Mouse (Mus musculus) forebrain, postnatal 0 days (tissue): ENCODE measurements at regions not wholly inside any gene's neighbourhood (a gene's known extent, or its start where the extent isn't known, plus 50 kb on each side); places are given as distances from the start of the nearest gene placed in this dataset.

Experiments
- ATAC-seq: fragments of 200-750 bp; cut with Nextera tagmentation; 2 replicates; pipeline ENCODE4 v1.8.0; 2017; ENCODE audit warnings: mild to moderate bottlenecking, moderate library complexity
- DNase-seq: peaks from one replicate; pipeline ENCODE4 v3.0.0-alpha.2; 2015
- H3K27ac ChIP-seq: fragments of 300-500 bp; sonication (generic); 2 replicates; pipeline ENCODE4 v1.5.1; 2014; ENCODE audit warnings: low read depth, mild to moderate bottlenecking, antibody characterized with exemption, low read length, moderate library complexity, mixed read lengths
- H3K27me3 ChIP-seq: fragments of 300-500 bp; sonication (generic); 2 replicates; pipeline ENCODE4 v1.6.1; 2014; ENCODE audit warnings: mild to moderate bottlenecking, low read length, mixed read lengths; ENCODE audit not compliant: insufficient read depth
- H3K36me3 ChIP-seq: fragments of 300-500 bp; sonication (generic); 2 replicates; pipeline ENCODE4 v1.6.1; 2014; ENCODE audit warnings: mild to moderate bottlenecking, moderate library complexity; ENCODE audit not compliant: insufficient read depth
- H3K4me1 ChIP-seq: fragments of 300-500 bp; sonication (generic); 2 replicates; pipeline ENCODE4 v1.6.1; 2014; ENCODE audit warnings: antibody characterized with exemption; ENCODE audit not compliant: insufficient read depth
- H3K4me2 ChIP-seq: fragments of 300-500 bp; sonication (generic); 2 replicates; pipeline ENCODE4 v1.6.1; 2014; ENCODE audit warnings: low read depth, mild to moderate bottlenecking, moderate library complexity
- H3K4me3 ChIP-seq: fragments of 300-500 bp; sonication (generic); 2 replicates; pipeline ENCODE4 v1.5.1; 2014; ENCODE audit warnings: low read depth, low read length, mixed read lengths
- H3K9ac ChIP-seq: fragments of 300-500 bp; sonication (generic); 2 replicates; pipeline ENCODE4 v1.6.1; 2014; ENCODE audit warnings: mild to moderate bottlenecking
- H3K9me3 ChIP-seq: fragments of 300-500 bp; sonication (generic); 2 replicates; pipeline ENCODE4 v1.6.1; 2016; ENCODE audit warnings: low read length
- CTCF ChIP-seq: sonication (generic); IDR thresholded peaks from 2 replicates; pipeline ENCODE4 v1.5.1; 2016; ENCODE audit warnings: antibody characterized with exemption, control low read depth, low read depth
- WGBS: fragments of 180-500 bp; shearing (Covaris S2); extraction: QIAGEN DNeasy Blood & Tissue Kit; methylation state at CpG from one replicate; pipeline ENCODE4 v1.1.7; 2014; 5-methylcytosine and 5-hydroxymethylcytosine counted together

DNA sequence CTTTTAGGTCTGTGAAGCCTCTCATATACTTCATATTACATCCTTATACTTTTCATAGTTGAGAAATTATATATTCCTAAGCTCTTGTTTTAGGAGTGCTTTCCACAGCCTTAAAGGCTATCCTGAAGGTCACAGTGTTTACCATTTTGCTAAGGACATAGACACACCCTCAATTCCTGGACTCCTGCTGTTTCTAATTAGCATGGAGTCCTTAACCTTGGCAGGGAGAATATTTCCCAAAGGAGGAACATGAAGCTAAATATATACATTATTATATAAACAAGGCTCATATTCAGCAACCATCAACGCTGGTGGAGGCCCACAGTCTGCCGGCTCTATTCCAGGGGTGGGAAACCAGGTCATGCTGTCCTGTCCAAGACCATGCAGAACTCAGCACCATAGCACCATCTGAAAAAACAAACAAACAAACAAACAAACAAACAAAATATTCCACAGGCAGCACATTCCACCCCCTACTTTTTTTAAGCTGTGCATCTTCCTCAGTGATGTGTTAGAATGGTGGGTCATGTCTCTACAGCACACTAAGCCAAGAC lies 180.9 kb upstream of the Cxadr start:
- ATAC-seq, result no peak
- 88% methylated on average over 2 of the region's 2 CpGs for WGBS
- TF ChIP-seq CTCF, result no peak

GRCm38 (mm10) chr16:78104246-78104645 lies 197.0 kb upstream of the Cxadr start:
- Histone ChIP-seq H3K36me3 (no peaks in the 10 kb centered on the region), H3K27ac (no peak overlapping the region), H3K4me2 (no peak overlapping the region), H3K27me3 (no peaks in the 10 kb centered on the region), H3K4me3 (no peak overlapping the region), H3K9me3 (no peaks in the 10 kb centered on the region), H3K9ac (no peak overlapping the region), H3K4me1 (no peaks in the 10 kb centered on the region)
- TF ChIP-seq CTCF, result no peak
- DNase-seq (no peak), ATAC-seq (no peak)

More for the DNA sequence above, 180.9 kb upstream of the Cxadr start:
- Histone ChIP-seq H3K4me2 (no peak overlapping the region), H3K4me3 (no peak overlapping the region), H3K27me3 (no peaks in the 10 kb centered on the region), H3K9ac (no peak overlapping the region), H3K27ac (no peak overlapping the region), H3K36me3 (no peaks in the 10 kb centered on the region), H3K9me3 (no peaks in the 10 kb centered on the region), H3K4me1 (no peaks in the 10 kb centered on the region)
- no peak for DNase-seq

DNA sequence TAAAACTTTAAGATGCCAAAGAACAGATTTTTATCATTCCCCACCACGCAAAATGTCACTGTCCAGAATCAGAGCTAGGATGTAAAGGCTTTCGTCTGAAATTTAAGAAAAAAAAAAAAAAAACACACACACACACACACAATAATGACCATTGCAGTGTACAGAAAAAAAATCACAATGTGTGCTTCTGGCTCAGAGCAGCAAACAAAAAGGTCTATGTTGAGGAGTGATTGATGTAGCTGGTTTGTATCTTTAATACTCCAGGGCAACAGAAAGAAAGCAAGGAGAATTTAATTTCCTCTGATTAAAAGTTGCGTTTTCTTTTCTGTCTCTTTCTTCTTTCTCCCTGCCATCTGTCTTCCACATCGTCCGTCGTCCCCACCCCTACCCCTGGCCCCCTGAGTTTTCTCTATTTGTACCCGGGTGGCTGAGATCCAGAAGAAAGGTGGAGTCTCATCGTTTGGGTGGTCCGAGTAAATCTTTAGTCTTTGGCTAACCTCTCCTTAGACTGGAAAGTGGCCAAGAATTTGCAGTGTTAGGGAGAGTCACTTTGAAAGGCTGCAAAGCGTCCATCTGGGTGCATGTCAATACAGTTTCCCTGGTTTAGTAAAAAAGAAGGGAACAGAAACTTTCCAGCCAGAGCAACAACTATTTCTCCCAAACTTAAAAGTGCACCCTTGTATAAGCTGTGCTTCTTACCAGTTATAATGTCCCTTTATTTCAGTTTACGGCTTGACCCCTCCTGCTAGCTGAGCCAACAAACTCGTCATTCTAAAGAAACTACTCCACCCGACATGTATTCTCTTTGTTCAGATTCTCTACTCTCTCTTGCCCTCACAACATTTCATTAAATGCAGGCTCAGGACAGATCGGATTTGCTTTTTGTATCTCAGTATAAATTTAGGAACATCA lies 199.6 kb upstream of the Cxadr start:
- Histone ChIP-seq H3K36me3 (no peaks in the 10 kb centered on the region), H3K9me3 (no peaks in the 10 kb centered on the region), H3K27me3 (no peaks in the 10 kb centered on the region), H3K4me1 (peaks cover 7% of the 10 kb centered on the region; the same call in 1 of the 2 replicates), H3K27ac (peak overlapping the region; percentile 37; the same call in 1 of the 2 replicates), H3K4me2 (peak overlapping the region; percentile 23), H3K4me3 (no peak overlapping the region), H3K9ac (no peak overlapping the region)
- peak; percentile 47; the same call in 1 of the 2 replicates for ATAC-seq
- DNase-seq, result peak; percentile 50
- no peak for TF ChIP-seq CTCF
- 11% methylated on average over 14 of the region's 14 CpGs for WGBS

GRCm38 (mm10) chr16:78099842-78100241 lies 201.4 kb upstream of the Cxadr start:
- no peaks in the 10 kb centered on the region for H3K36me3 ChIP-seq
- H3K4me2 ChIP-seq, result no peak overlapping the region
- peaks cover 7% of the 10 kb centered on the region; the same call in 1 of the 2 replicates for H3K4me1 ChIP-seq
- no peak for TF ChIP-seq CTCF
- no peak overlapping the region for H3K27ac ChIP-seq
- WGBS, result 83% methylated on average over 2 of the region's 2 CpGs
- DNase-seq (no peak), ATAC-seq (no peak)
- H3K27me3 ChIP-seq, result no peaks in the 10 kb centered on the region
- H3K9me3 ChIP-seq, result no peaks in the 10 kb centered on the region
- no peak overlapping the region for H3K9ac ChIP-seq
- H3K4me3 ChIP-seq, result no peak overlapping the region

GRCm38 (mm10) chr16:78099114-78099513 lies 202.2 kb upstream of the Cxadr start:
- Histone ChIP-seq H3K27me3 (no peaks in the 10 kb centered on the region), H3K9me3 (no peaks in the 10 kb centered on the region), H3K27ac (no peak overlapping the region; the same call in 1 of the 2 replicates), H3K9ac (no peak overlapping the region), H3K36me3 (no peaks in the 10 kb centered on the region), H3K4me3 (no peak overlapping the region), H3K4me1 (peaks cover 7% of the 10 kb centered on the region; the same call in 1 of the 2 replicates), H3K4me2 (0 out of 2 replicates have a peak overlapping the region, but pooled peaks have one; percentile 10)
- WGBS, result 38% methylated on average over 6 of the region's 6 CpGs
- TF ChIP-seq CTCF, result no peak
- ATAC-seq (peak; percentile 42; the same call in 1 of the 2 replicates), DNase-seq (peak; percentile 35)

DNA sequence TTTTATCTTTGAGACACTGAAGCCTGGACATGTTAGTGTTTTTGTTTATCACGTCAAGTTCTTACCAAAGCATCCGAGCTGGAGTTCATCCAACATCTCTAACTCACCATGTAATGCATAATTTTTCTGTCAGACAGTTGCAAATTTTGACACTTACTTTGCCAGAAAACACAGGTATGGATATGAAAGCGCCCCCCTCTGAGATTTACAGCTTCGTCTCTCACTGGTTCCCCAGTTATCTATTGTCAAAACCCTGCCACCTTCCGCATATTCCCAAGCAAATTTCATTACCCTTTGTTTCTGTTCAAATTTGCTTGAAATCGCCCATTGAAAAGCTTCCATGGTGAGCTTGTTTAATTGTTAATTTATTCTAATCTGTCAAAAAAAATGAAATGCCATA lies 202.7 kb upstream of the Cxadr start:
- ATAC-seq, result peak; percentile 25; the same call in 1 of the 2 replicates
- DNase-seq, result peak; percentile 54
- 39% methylated on average over 6 of the region's 6 CpGs for WGBS

GRCm38 (mm10) chr16:78096571-78096970 lies 204.7 kb upstream of the Cxadr start:
- Histone ChIP-seq H3K9me3 (no peaks in the 10 kb centered on the region), H3K4me1 (peaks cover 7% of the 10 kb centered on the region; the same call in 1 of the 2 replicates), H3K4me2 (no peak overlapping the region), H3K27ac (no peak overlapping the region), H3K9ac (no peak overlapping the region), H3K4me3 (no peak overlapping the region), H3K36me3 (no peaks in the 10 kb centered on the region), H3K27me3 (no peaks in the 10 kb centered on the region)
- DNase-seq (no peak), ATAC-seq (no peak)
- TF ChIP-seq CTCF, result no peak
- 55% methylated on average over 1 of the region's 1 CpGs for WGBS

More for the DNA sequence above, 202.7 kb upstream of the Cxadr start:
- Histone ChIP-seq H3K36me3 (no peaks in the 10 kb centered on the region), H3K27me3 (no peaks in the 10 kb centered on the region), H3K27ac (peak overlapping the region; percentile 64), H3K4me1 (peaks cover 7% of the 10 kb centered on the region; the same call in 1 of the 2 replicates), H3K9me3 (no peaks in the 10 kb centered on the region), H3K9ac (no peak overlapping the region), H3K4me2 (0 out of 2 replicates have a peak overlapping the region, but pooled peaks have one; percentile 10), H3K4me3 (no peak overlapping the region; the same call in 1 of the 2 replicates)
- no peak for TF ChIP-seq CTCF
